Mouse (Mus musculus): ENCODE measurements around the gene Sap25. TPM values are rescaled to one million over a fixed set of nuclear protein-coding genes. Genes with fewer than 3 reads are reported as not detected.

Gene Sap25
- total RNA-seq, 4 experiments from 2014 or later = 0.75 to 1.8 (median 1.1) TPM

Other genes starting within 250 kb of the Sap25 start
- gene Zan, start 164.3 kb upstream of the Sap25 start, total RNA-seq (2022) = under 1 TPM in 2 of 4 experiments, not detected in 2; 0.02 to 0.54 TPM
- gene Pop7, start 138.8 kb upstream of the Sap25 start, total RNA-seq (2022) = 10 to 100 TPM; 10.5 to 11.7 (median 11.2) TPM
- gene Gigyf1, start 122.8 kb upstream of the Sap25 start, total RNA-seq (2022) = 10 to 100 TPM; 21.2 to 25.5 (median 22.6) TPM
- not detected for gene Epo, start 108.1 kb upstream of the Sap25 start, total RNA-seq (2022)
- 100 to 1,000 TPM; 118 to 137 (median 128) TPM for gene Gnb2, start 107.8 kb upstream of the Sap25 start, total RNA-seq (2022)
- not detected for gene Actl6b, start 87.8 kb upstream of the Sap25 start, total RNA-seq (2022)
- not detected for gene Tfr2, start 71.5 kb upstream of the Sap25 start, total RNA-seq (2022)
- 10 to 100 TPM; 10.1 to 13.6 (median 11.6) TPM for gene Mospd3, start 40.3 kb upstream of the Sap25 start, total RNA-seq (2022)
- gene Pcolce, start 27.6 kb upstream of the Sap25 start, total RNA-seq (2022) = 10 to 100 TPM; 16.2 to 35.4 (median 22.9) TPM
- under 1 TPM in 2 of 4 experiments, not detected in 2; 0.20 to 0.29 TPM for gene Fbxo24, start 12.3 kb upstream of the Sap25 start, total RNA-seq (2022)
- 10 to 100 TPM; 12.7 to 15.7 (median 14.6) TPM for gene Lrch4, start 12.2 kb upstream of the Sap25 start, total RNA-seq (2022)
- gene Gm20605, start 12.2 kb upstream of the Sap25 start, total RNA-seq (2022) = 1 to 10 TPM; 1.9 to 3.5 (median 2.5) TPM
- gene Irs3, start 4.4 kb downstream of the Sap25 start, total RNA-seq (2022) = under 1 TPM; 0.19 to 0.81 (median 0.25) TPM
- gene Agfg2, start 43.4 kb downstream of the Sap25 start, total RNA-seq (2022) = 1 to 10 TPM; 2.4 to 4.4 (median 3.3) TPM
- under 1 TPM in 2 of 4 experiments, not detected in 2; 0.10 to 0.16 TPM for gene Nyap1, start 100.3 kb downstream of the Sap25 start, total RNA-seq (2022)
- gene Tsc22d4, start 104.4 kb downstream of the Sap25 start, total RNA-seq (2022) = 10 to 100 TPM; 39.6 to 68.9 (median 47.7) TPM
- 1 to 10 TPM; 4.7 to 6.0 (median 5.3) TPM for gene Ppp1r35, start 137.5 kb downstream of the Sap25 start, total RNA-seq (2022)
- 10 to 100 TPM; 23.0 to 24.2 (median 23.3) TPM for gene Mepce, start 146.3 kb downstream of the Sap25 start, total RNA-seq (2022)
- gene Zcwpw1, start 146.5 kb downstream of the Sap25 start, total RNA-seq (2022) = under 1 TPM in 2 of 4 experiments, not detected in 2; 0.24 to 0.31 TPM
- gene Pilra, start 194.9 kb downstream of the Sap25 start, total RNA-seq (2022) = under 1 TPM in 1 of 4 experiments, not detected in 3; 0.21 TPM
- under 1 TPM in 1 of 4 experiments, not detected in 3; 0.79 TPM for gene Pilrb1, start 216.8 kb downstream of the Sap25 start, total RNA-seq (2022)
- not detected for gene Pilrb2, start 230.5 kb downstream of the Sap25 start, total RNA-seq (2022)